In genomic region chr2:156278226-156279017, GRCm38 (mm10) we compare ENCODE assay signal across 8 mouse cellular contexts. TPM values are rescaled to one million over a fixed set of nuclear protein-coding genes. Genes with fewer than 3 reads are reported as not detected.
DNase-seq lines count a peak whose midpoint lies in the region; ATAC-seq lines count a peak whose summit lies in the region.

No protein-coding gene starts in this region.

- no peaks in the 10 kb centered on the region for H3K27me3 ChIP-seq in embryonic facial prominence, embryonic 10.5 days (replicated peaks; ENCODE audit: low read depth, poor library complexity, severe bottlenecking)
- no peaks in the 10 kb centered on the region for H3K27me3 ChIP-seq in intestine, embryonic 16.5 days (replicated peaks; ENCODE audit: control insufficient read depth, insufficient read depth, low read length)

- H3K4me1 ChIP-seq in embryonic facial prominence, embryonic 10.5 days: peaks cover 3% of the 10 kb centered on the region; the same call in 1 of the 2 replicates
- 0 out of 2 replicates have a peak, but pooled peaks cover 2% of the 10 kb centered on the region for H3K4me1 ChIP-seq in intestine, embryonic 16.5 days (ENCODE audit: control insufficient read depth, insufficient read depth, low read length)

- H3K27ac ChIP-seq in embryonic facial prominence, embryonic 10.5 days (replicated peaks): no peak overlapping the region
- H3K27ac ChIP-seq in intestine, embryonic 16.5 days (ENCODE audit: low read length): no peak overlapping the region

- H3K4me3 ChIP-seq in embryonic facial prominence, embryonic 10.5 days: no peak overlapping the region
- H3K4me3 ChIP-seq in intestine, embryonic 16.5 days (ENCODE audit: low read length): no peak overlapping the region

- ATAC-seq in intestine, embryonic 16.5 days: peak; percentile 76

- no peak overlapping the region for H3K4me2 ChIP-seq in intestine, embryonic 16.5 days (ENCODE audit: low read depth, low read length)

- WGBS in embryonic facial prominence, embryonic 10.5 days: 66% methylated on average over 4 of the region's 4 CpGs
- 44% methylated on average over 4 of the region's 4 CpGs for WGBS in intestine, embryonic 16.5 days

- no peaks in the 10 kb centered on the region for H3K9me3 ChIP-seq in embryonic facial prominence, embryonic 10.5 days
- no peaks in the 10 kb centered on the region for H3K9me3 ChIP-seq in intestine, embryonic 16.5 days (ENCODE audit: control insufficient read depth, low read length)

- intact Hi-C loops in left cerebral cortex, postnatal 25 days (cut with DNase I): loop anchor here (5.0 kb wide), 2 partner anchors 81 to 101 kb away; partner anchors contain the start of gene Phf20

- DNase-seq in adrenal gland, postnatal 10 days: peak; percentile 88
- DNase-seq in embryonic facial prominence, embryonic 10.5 days (ENCODE audit: low spot score): peak; percentile 80
- peak; percentile 50 for DNase-seq in gonadal fat pad, adult 2 months (ENCODE audit: low read depth)
- DNase-seq in left cerebral cortex, postnatal 25 days (ENCODE audit: low spot score in 2 of 2): peak; percentile 86 to 92
- DNase-seq in mesoderm, embryonic 11.5 days (ENCODE audit: low read depth, low spot score): peak; percentile 82
- peak; percentile 76 to 77 for DNase-seq in right cerebral cortex, postnatal 36 days (ENCODE audit: low spot score in 2 of 2)
- peak; percentile 72 for DNase-seq in urinary bladder, postnatal 4 days (ENCODE audit: low spot score in 2 of 2)

- no peak overlapping the region for H3K9ac ChIP-seq in intestine, embryonic 16.5 days (ENCODE audit: low read depth, low read length)

- H3K36me3 ChIP-seq in embryonic facial prominence, embryonic 10.5 days (replicated peaks): peaks cover 77% of the 10 kb centered on the region
- H3K36me3 ChIP-seq in intestine, embryonic 16.5 days (ENCODE audit: control insufficient read depth, insufficient read depth, low read length): peaks cover 7% of the 10 kb centered on the region

RNA-seq across cellular contexts. Expression of gene Cnbd2, which starts 33.7 kb away (rescaled TPM):
- 1 to 10 TPM; 1.5 to 2.0 TPM for total RNA-seq in adrenal gland, postnatal 10 days (2021)
- polyA plus RNA-seq in embryonic facial prominence, embryonic 10.5 days (2016; fragmentation: Nextera tagmentation; extraction: Ambion mirVana): 2.8 and 3.3 TPM in 2 replicates
- 1.3 and 2.1 TPM in 2 replicates for polyA plus RNA-seq in gonadal fat pad, adult 2 months (2012; rRNA removed)
- polyA plus RNA-seq in intestine, embryonic 16.5 days (2015; fragmentation: Nextera tagmentation; extraction: Ambion mirVana): 4.2 and 4.5 TPM in 2 replicates
- total RNA-seq in left cerebral cortex, postnatal 25 days (2021): 1 to 10 TPM; 5.4 to 5.5 TPM

RNA-seq across cellular contexts. Expression of gene Scand1, which starts 34.1 kb away (rescaled TPM):
- total RNA-seq in adrenal gland, postnatal 10 days (2021): 10 to 100 TPM; 96.3 to 98.8 TPM
- 54.9 and 60.2 TPM in 2 replicates for polyA plus RNA-seq in embryonic facial prominence, embryonic 10.5 days (2016; fragmentation: Nextera tagmentation; extraction: Ambion mirVana)
- polyA plus RNA-seq in gonadal fat pad, adult 2 months (2012; rRNA removed): 118 and 181 TPM in 2 replicates
- polyA plus RNA-seq in intestine, embryonic 16.5 days (2015; fragmentation: Nextera tagmentation; extraction: Ambion mirVana): 48.9 and 56.6 TPM in 2 replicates
- 10 to 100 TPM; 86.0 to 89.2 TPM for total RNA-seq in left cerebral cortex, postnatal 25 days (2021)
